Mouse (Mus musculus): ENCODE measurements around the gene Rab3gap1.
A peak's percentile ranks its signal among the peaks of the same experiment; 100 is the strongest.

Rab3gap1 gene

GRCm38 (mm10) chr1:127868300-127869261 is at the start of gene Rab3gap1:
Gene Rab3gap1 (plus strand): TSS chr1:127868773.
- peak; percentile 99 for DNase-seq

GRCm38 (mm10) chr1:127827325-127827724 is 41.2 kb upstream of the Rab3gap1 start:
- no peak for DNase-seq

DNA sequence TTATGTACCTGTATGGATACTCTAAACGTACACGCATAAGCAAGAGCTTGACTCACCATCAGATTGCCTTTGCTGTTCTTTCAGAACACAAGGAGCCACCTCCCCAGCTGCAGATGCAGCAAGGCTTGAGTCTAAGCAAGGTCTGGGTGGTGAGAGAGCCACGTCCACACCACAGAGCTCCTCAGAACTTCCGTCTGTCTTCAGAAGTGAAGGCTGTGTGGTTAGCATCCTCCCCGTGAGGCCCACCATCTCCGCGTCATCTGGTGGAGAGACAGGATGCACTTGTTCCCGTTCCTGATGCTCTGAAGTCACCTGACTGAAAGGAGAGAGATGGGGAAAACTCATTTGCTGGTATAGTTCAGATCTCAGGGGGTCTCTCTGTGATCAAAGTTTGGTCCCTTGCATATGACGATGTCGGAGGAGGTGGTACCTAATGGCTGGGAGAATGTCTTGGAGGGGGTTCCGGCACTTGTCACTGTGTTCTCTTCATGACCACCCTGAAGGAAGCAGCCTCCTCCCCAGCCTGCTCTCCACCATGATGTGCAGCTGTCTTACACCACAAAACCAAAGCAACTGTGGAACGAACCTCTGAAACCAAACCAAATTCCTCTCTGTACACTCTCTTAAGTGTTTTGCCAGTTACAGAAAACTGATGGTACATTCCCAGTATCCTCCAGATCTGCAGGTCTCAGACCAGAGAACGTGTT is 38.2 kb upstream of the Rab3gap1 start:
- DNase-seq: no peak

DNA sequence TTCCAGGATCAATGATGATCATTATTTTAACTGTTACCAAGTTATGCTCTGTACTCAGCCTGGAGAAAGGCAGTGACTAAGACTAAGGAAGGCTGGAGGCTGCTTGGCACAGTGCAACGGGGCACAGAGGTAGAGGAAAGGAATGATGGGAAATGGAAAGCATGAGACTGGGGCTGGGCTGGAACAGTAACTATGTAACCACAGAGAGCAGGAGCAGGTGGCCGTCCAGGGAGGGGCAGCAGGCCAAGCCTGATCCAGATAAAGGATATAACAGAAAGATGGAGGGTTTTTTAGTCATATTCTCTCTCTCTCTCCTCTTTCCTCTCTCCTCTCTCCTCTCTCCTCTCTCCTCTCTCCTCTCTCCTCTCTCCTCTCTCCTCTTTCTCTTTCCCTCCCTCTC is 34.9 kb upstream of the Rab3gap1 start:
- DNase-seq: no peak

- DNase-seq: no peak
Observed at GRCm38 (mm10) chr1:127834202-127834601, 34.4 kb upstream of the Rab3gap1 start.

- no peak for DNase-seq
Observed at GRCm38 (mm10) chr1:127836619-127837018, 32.0 kb upstream of the Rab3gap1 start.

DNA sequence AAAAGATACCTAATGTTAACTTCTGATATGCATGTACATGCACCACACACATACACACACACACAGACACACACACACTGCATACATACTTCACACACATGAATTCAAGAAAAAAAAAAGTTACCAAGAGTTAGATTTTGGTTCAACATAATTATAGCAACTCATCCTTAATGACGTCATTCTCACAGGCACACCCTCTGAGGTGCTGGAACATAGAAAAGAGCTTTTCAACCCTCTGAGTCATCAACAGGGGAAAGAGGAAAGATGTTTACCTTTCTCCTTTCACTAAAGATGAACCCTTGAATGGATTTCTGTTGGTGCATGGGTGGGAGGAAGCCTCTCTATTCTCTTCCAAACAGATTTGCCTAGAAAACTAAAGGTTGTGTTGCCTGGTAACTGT is 30.0 kb upstream of the Rab3gap1 start:
- DNase-seq: no peak

GRCm38 (mm10) chr1:127845472-127845871 is 23.1 kb upstream of the Rab3gap1 start:
- no peak for DNase-seq

GRCm38 (mm10) chr1:127850075-127850610 is 18.4 kb upstream of the Rab3gap1 start:
- DNase-seq: peak; percentile 90

- peak; percentile 90 for DNase-seq
Observed at GRCm38 (mm10) chr1:127854486-127855222, 13.9 kb upstream of the Rab3gap1 start, which contains the start of gene Map3k19. Gene Map3k19 (minus strand): TSS chr1:127855031.

GRCm38 (mm10) chr1:127858945-127859648 is 9.5 kb upstream of the Rab3gap1 start:
- no peak for DNase-seq

GRCm38 (mm10) chr1:127859799-127860400 is 8.7 kb upstream of the Rab3gap1 start:
- DNase-seq: peak; percentile 68

GRCm38 (mm10) chr1:127860492-127860891 is 8.1 kb upstream of the Rab3gap1 start:
- DNase-seq: no peak

DNA sequence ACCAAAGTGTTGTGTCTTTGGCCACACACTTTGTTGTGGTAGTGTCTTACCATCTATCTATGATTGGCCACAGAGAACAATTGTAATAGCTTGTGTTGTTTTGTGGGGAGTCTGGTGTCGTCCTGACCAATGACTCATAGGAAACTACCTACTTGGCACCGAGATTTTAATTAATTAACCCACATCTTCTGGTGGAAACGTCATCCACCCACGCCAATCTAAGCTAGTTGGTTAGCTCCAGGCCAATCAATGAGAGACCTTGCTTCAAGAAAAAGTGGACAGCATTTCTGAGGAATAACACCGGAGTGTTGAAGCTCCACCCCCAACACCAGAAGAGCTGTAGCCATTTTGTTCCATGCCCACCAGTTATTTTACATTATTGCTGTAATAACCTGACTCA is 6.7 kb upstream of the Rab3gap1 start:
- no peak for DNase-seq

DNA sequence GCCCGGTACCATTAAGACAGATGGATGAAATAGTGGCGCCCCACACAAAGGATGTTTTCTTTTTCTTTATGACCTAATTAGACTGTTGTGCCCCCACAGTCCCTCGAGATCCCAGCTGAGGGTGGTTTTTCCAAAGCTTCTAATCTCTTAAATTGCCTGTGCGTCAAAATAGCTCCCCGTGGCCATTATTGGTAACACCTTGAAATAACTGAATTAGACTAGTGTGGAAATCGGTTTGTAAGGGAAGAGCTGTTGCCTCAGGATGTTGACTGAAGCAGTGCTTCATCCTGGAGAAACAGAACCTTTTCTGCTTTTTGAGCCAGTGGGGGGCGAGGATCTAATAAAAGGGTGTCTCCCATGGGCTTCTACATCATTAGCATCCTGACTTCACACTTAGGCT is 4.8 kb upstream of the Rab3gap1 start:
- DNase-seq: peak; percentile 43

DNA sequence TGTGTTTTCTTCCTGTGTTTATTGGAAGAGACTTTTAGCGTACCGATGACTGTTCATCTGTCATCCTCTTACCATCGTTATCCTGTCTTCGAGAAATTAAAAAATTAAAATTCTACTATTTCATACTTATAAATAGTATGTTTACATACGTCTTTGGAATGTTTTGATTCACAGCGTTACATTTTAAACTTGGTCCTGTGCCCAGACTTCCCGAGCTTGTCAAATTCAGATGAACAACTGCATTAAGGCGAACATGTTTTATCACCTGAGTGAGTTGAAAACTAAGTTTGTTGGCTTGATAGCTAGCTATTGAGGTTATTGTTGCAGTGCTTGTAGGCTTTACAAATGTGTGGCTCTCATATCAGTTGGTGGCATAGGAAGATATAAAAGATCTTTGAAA is 703 bp downstream of the Rab3gap1 start:
- no peak for DNase-seq

- no peak for DNase-seq
Observed at GRCm38 (mm10) chr1:127899401-127899800, 30.8 kb downstream of the Rab3gap1 start.

- no peak for DNase-seq
Observed at GRCm38 (mm10) chr1:127904774-127905385, 36.3 kb downstream of the Rab3gap1 start.

DNA sequence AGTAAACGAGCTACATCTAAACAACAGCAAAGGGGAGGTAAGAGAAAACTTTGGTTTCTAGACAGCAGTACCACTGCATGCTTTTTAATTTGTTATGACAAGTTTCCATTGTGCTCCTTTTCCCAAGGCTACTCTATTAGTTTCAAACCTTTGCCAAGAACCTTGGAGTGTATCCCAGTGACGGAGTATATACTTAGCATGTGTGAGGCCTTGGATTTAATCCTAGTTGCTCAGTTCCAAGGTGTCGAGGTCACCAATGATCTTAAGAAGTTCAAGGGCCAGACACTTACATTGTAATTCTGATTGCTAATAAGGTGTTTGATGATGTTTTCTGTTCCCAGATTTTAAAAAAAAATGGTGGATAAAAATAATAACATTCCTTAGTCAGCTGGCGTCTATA is 44.5 kb downstream of the Rab3gap1 start:
- DNase-seq: no peak

DNA sequence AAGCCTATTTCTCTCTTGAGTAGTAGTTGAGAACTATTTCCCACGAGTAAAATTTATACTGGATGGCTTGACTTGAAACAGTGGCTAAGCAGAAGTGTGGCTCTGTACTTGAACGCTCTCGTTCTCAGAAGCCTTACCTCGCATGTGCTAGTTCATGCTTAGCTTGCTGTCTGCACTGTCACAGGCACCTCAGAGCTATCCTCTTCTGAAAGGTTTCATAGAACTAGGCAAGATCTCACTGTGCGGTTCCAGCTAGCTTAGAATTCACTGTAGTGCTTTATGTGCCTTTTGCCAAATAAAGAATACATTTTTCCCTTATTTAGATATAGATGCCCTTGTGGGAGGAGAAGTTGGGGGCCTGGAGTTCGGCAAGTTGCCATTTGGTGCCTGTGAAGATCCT is 46.7 kb downstream of the Rab3gap1 start:
- no peak for DNase-seq

- no peak for DNase-seq
Observed at GRCm38 (mm10) chr1:127915802-127916201, 47.2 kb downstream of the Rab3gap1 start.

Measured in heart, adult 11 months (tissue).